Mouse (Mus musculus) midbrain, embryonic 10.5 days (tissue): Measurements from ENCODE around the gene Atxn1. TPM values are rescaled to one million over a fixed set of nuclear protein-coding genes. Genes with fewer than 3 reads are reported as not detected.

ENCODE experiments used
- DNase-seq: peaks from one replicate; pipeline ENCODE4 v3.0.0-alpha.2; 2017; ENCODE audit warnings: low spot score
- H3K27ac ChIP-seq: fragments of 300-500 bp; sonication (generic); replicated peaks from 2 replicates; pipeline ENCODE4 v1.5.1; 2016; ENCODE audit warnings: mild to moderate bottlenecking
- H3K27me3 ChIP-seq: fragments of 300-500 bp; sonication (generic); 2 replicates; pipeline ENCODE4 v1.6.1; 2016; ENCODE audit warnings: low read depth, mild to moderate bottlenecking; ENCODE audit not compliant: poor library complexity, severe bottlenecking
- H3K36me3 ChIP-seq: fragments of 300-500 bp; sonication (generic); 2 replicates; pipeline ENCODE4 v1.6.1; 2016; ENCODE audit warnings: mild to moderate bottlenecking, moderate library complexity
- H3K4me1 ChIP-seq: fragments of 300-500 bp; sonication (generic); 2 replicates; pipeline ENCODE4 v1.6.1; 2016
- H3K4me3 ChIP-seq: fragments of 300-500 bp; sonication (generic); 2 replicates; pipeline ENCODE4 v1.5.1; 2016; ENCODE audit warnings: mild to moderate bottlenecking, moderate library complexity
- H3K9me3 ChIP-seq: fragments of 300-500 bp; sonication (generic); replicated peaks from 2 replicates; pipeline ENCODE4 v1.6.1; 2016; ENCODE audit warnings: mild to moderate bottlenecking
- WGBS: fragments of 180-500 bp; shearing (Covaris S2); methylation state at CpG from one replicate; pipeline ENCODE4 v1.1.7; 2016; 5-methylcytosine and 5-hydroxymethylcytosine counted together
- polyA plus RNA-seq: library from polyadenylated mRNA; unstranded; fragments of >200 nt; fragmentation: Nextera tagmentation; extraction: Ambion mirVana; gene quantifications from 2 replicates; pipeline ENCODE4 v1.2.1, GENCODE M21; 2016

Gene Atxn1
- polyA plus RNA-seq, 1 experiment from 2014 or later: 1.3 TPM

DNA sequence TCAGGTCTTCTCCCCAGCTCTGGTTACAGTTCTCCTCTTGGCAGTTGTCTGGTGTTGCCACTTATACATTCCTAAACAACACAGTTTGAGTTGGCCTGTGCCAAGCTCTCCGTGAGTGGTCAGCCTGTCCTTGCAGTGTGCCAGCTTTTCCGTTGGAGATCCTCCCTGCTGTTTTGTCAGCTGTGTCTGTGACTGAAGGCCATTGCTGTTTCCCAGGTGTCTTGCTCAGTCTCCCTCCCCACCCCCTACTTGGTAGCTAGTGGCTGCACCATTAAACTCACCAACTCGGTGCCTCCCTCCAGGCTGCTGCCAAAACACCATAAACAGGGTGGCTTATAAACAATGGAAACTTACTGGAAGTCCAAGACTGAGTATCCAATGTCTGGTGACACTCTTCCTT lies 440.5 kb downstream of the Atxn1 start:
- Histone ChIP-seq H3K4me3 (no peak overlapping the region), H3K27ac (no peak overlapping the region), H3K27me3 (no peaks in the 10 kb centered on the region), H3K9me3 (no peaks in the 10 kb centered on the region), H3K4me1 (peaks cover 15% of the 10 kb centered on the region), H3K36me3 (no peaks in the 10 kb centered on the region)
- 65% methylated on average over 3 of the region's 3 CpGs for WGBS
- no peak for DNase-seq

DNA sequence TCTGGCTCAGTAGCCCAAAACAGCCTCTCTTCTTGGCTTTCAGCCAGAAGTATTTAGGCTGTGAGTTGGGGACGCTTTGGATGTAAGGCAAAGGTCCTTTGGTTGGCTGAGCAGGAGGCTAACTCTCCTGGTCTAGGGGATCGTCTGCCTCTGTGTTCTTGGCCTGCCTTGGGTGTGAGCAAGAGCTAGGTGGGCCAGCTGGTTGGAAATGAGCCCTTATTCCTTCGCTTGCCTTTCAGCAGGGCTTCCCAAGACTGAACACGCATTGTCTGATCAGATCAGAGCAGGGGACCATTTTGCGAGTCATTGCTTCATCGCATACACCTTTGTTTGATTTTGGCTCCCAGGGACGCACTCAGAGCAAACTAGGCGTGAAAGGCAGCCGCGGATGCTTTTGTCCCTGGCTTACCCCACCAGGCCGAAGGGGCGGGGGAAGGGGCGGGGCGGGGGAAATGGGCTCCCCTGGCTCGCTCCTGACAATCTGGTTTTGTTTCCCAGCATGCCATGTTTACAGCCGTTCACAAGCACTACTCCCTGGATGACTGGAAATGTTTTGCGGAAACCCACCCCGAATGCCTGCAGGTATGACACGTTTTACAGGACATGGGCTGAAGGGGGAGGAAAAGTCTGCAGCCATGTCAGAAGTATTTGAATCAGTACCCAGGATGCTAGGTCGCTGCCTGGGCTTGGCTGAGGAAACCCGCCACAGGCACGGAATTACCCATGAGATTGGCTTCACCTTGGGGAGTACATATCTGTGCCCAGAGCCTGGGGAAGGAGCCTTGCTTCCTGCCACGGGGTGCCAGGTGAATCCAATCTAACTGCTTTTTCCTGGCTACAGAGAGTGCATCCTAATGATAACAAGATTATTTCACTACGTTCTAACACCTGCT lies 448.1 kb downstream of the Atxn1 start:
- 6% methylated on average over 24 of the region's 24 CpGs for WGBS
- peak; percentile 81 for DNase-seq
- Histone ChIP-seq H3K27me3 (peaks cover 39% of the 10 kb centered on the region), H3K9me3 (no peaks in the 10 kb centered on the region), H3K27ac (peak overlapping the region; percentile 78), H3K36me3 (no peaks in the 10 kb centered on the region), H3K4me3 (peak overlapping the region; percentile 52), H3K4me1 (peaks cover 37% of the 10 kb centered on the region)

DNA sequence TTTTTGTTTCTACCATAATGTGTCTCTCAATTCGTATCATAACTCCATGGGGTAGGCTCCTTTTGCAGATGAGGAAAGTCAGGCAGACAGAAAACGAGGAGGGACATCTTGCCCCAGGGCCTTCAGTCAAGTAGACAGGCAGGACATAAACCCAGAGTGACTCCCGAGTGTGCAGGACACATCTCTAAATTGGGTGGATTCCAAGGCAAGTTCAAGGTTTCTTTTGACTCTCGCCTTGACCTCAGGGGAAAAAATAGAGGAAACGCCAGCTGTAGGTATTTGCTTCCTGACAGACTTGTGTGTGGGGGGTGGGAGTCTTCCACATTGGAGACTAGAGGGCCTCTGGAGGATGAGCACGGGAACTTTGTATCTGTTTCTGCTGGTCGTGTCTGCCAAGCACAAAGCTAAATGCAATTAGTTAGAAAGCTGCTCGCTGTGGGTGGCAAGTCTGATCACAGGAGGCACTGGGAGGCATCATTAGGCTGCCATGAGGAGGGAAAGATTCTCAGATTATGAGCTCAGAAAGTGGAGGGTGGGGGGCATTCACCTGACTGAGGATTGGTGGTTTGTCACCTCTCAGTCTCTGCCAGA lies 449.9 kb downstream of the Atxn1 start:
- peaks cover 42% of the 10 kb centered on the region for H3K27me3 ChIP-seq
- DNase-seq: no peak
- 67% methylated on average over 8 of the region's 8 CpGs for WGBS
- peaks cover 41% of the 10 kb centered on the region for H3K4me1 ChIP-seq
- H3K4me3 ChIP-seq: no peak overlapping the region
- no peaks in the 10 kb centered on the region for H3K36me3 ChIP-seq
- H3K27ac ChIP-seq: no peak overlapping the region
- H3K9me3 ChIP-seq: no peaks in the 10 kb centered on the region

DNA sequence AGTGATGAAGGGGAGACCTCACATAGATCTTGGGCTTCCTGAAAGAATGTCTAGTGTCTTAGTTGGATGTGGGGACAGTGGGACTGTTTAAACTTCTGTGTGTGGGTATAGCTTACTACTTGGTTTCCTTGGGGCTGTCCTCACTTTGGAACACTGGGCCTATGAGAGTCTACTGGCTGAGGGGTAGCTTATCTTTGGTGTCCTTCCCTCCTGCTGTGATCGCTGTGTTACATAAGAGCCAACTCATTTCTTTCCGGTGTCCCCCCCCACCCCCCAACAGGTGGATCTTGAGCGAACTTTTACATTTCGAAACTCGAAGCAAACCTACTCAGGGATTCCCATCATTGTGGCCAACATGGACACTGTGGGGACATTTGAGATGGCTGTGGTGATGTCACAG lies 450.7 kb downstream of the Atxn1 start:
- H3K27me3 ChIP-seq: peaks cover 50% of the 10 kb centered on the region
- no peaks in the 10 kb centered on the region for H3K36me3 ChIP-seq
- no peaks in the 10 kb centered on the region for H3K9me3 ChIP-seq
- no peak overlapping the region for H3K27ac ChIP-seq
- DNase-seq: no peak
- WGBS: 91% methylated on average over 5 of the region's 5 CpGs
- H3K4me3 ChIP-seq: no peak overlapping the region
- peaks cover 41% of the 10 kb centered on the region for H3K4me1 ChIP-seq

GRCm38 (mm10) chr13:45513009-45513984 lies 451.5 kb downstream of the Atxn1 start:
- peaks cover 57% of the 10 kb centered on the region for H3K27me3 ChIP-seq
- no peaks in the 10 kb centered on the region for H3K9me3 ChIP-seq
- peaks cover 47% of the 10 kb centered on the region for H3K4me1 ChIP-seq

GRCm38 (mm10) chr13:45512531-45512930 lies 452.3 kb downstream of the Atxn1 start:
- no peak overlapping the region for H3K4me3 ChIP-seq
- H3K9me3 ChIP-seq: no peaks in the 10 kb centered on the region
- peak overlapping the region; percentile 60 for H3K27ac ChIP-seq
- peaks cover 58% of the 10 kb centered on the region for H3K27me3 ChIP-seq
- H3K36me3 ChIP-seq: no peaks in the 10 kb centered on the region
- no peak for DNase-seq
- whole genome bisulfite sequencing: 87% methylated on average over 8 of the region's 8 CpGs
- H3K4me1 ChIP-seq: peaks cover 53% of the 10 kb centered on the region

More at GRCm38 (mm10) chr13:45513009-45513984, 451.5 kb downstream of the Atxn1 start:
- no peak for DNase-seq
- 76% methylated on average over 12 of the region's 12 CpGs for WGBS
- Histone ChIP-seq H3K36me3 (no peaks in the 10 kb centered on the region), H3K4me3 (no peak overlapping the region), H3K27ac (peak overlapping the region; percentile 10; the same call in 1 of the 2 replicates)

DNA sequence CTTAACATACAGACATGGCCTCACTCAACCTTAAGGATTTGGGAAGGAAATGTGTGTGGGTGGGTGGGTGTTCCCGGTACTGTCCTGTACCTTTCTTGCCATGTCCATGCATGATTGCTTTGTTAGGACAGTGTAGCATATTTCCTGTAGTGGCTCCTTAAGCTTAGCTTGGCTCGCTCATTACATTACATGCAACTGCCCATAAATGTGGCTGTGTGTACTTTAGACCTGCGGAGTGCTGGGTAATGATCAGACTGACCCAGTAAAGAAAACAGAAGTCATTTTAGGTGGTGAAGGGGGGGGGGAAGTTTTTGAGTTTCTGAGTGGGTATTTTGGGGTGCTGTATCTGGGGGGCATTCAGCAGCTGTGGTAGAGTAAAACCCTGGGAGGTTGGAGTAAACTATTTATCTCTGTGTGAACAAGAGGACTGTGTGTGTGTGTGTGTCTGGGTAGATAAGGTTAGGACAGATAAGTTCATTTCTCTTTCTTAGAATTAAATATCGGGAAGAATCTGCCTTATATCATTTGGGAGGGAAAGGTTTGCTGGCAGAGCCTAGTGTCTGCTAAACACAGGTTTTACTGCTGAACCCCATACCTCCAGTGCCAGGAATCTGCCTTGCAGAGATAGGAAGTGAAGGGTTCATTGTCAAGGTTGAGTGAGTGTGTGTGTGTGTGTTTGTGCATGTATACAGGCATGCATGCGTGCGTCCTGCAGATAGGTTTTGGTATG lies 452.9 kb downstream of the Atxn1 start:
- no peak overlapping the region for H3K27ac ChIP-seq
- H3K36me3 ChIP-seq: no peaks in the 10 kb centered on the region
- H3K4me3 ChIP-seq: no peak overlapping the region
- peaks cover 59% of the 10 kb centered on the region for H3K27me3 ChIP-seq
- 91% methylated on average over 6 of the region's 6 CpGs for WGBS
- no peak for DNase-seq
- H3K4me1 ChIP-seq: peaks cover 53% of the 10 kb centered on the region
- no peaks in the 10 kb centered on the region for H3K9me3 ChIP-seq

DNA sequence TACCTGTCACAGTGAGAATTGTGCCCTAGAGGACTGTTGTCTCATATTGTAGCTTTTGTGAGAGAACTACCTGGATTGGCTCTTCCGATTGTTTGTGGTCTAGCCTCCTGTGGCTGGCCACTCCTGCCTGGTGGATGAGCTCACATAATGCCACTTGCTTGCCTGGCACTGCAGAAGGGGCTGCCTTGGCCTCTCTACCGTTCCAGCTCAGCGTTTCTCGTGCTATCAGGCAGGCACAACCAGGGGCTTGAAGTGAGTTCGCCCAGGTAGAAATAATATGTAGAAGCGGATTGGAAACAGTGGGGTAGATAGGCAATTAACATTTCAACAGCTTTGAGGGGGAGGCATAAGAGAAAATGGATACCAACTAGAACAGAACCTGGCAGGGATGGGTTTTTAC lies 455.4 kb downstream of the Atxn1 start:
- Histone ChIP-seq H3K27ac (no peak overlapping the region), H3K9me3 (no peaks in the 10 kb centered on the region), H3K4me3 (no peak overlapping the region), H3K27me3 (peaks cover 47% of the 10 kb centered on the region), H3K4me1 (peaks cover 32% of the 10 kb centered on the region), H3K36me3 (no peaks in the 10 kb centered on the region)
- WGBS: 71% methylated on average over 6 of the region's 6 CpGs
- DNase-seq: no peak

- DNase-seq: peak; percentile 47
- Histone ChIP-seq H3K36me3 (no peaks in the 10 kb centered on the region), H3K4me1 (peaks cover 27% of the 10 kb centered on the region), H3K27ac (peak overlapping the region; percentile 70), H3K9me3 (no peaks in the 10 kb centered on the region), H3K4me3 (peak overlapping the region; percentile 68), H3K27me3 (peaks cover 39% of the 10 kb centered on the region)
- WGBS: under 1% methylated on average over 8 of the region's 8 CpGs
Observed at GRCm38 (mm10) chr13:45508495-45508894, 456.3 kb downstream of the Atxn1 start.

GRCm38 (mm10) chr13:45507274-45508229 lies 457.3 kb downstream of the Atxn1 start, which contains the start of gene Gmpr:
TSS of gene Gmpr (plus strand) at chr13:45507444.
- peaks cover 37% of the 10 kb centered on the region for H3K27me3 ChIP-seq
- H3K9me3 ChIP-seq: no peaks in the 10 kb centered on the region
- peak within 1 kb of the TSS; percentile 68 for H3K4me3 ChIP-seq
- under 1% methylated on average over 63 of the region's 63 CpGs for WGBS
- H3K36me3 ChIP-seq: no peaks in the 10 kb centered on the region
- H3K27ac ChIP-seq: peak within 1 kb of the TSS; percentile 70
- H3K4me1 ChIP-seq: peaks cover 25% of the 10 kb centered on the region
- peak; percentile 77 for DNase-seq

- no peak for DNase-seq
- H3K4me1 ChIP-seq: peaks cover 21% of the 10 kb centered on the region
- 94% methylated on average over 3 of the region's 3 CpGs for WGBS
Observed at GRCm38 (mm10) chr13:45505546-45505945, 459.3 kb downstream of the Atxn1 start.

More at GRCm38 (mm10) chr13:45505546-45505945, 459.3 kb downstream of the Atxn1 start:
- Histone ChIP-seq H3K9me3 (no peaks in the 10 kb centered on the region; the same call in 1 of the 2 replicates), H3K27me3 (peaks cover 37% of the 10 kb centered on the region), H3K27ac (no peak overlapping the region), H3K36me3 (no peaks in the 10 kb centered on the region), H3K4me3 (no peak overlapping the region)
